Mouse (Mus musculus) stomach, postnatal 0 days (tissue): ENCODE measurements around the gene Synj2bp. TPM values are rescaled to one million over a fixed set of nuclear protein-coding genes. Genes with fewer than 3 reads are reported as not detected.
"Not testable (repeated sequence)": the region's sequence is repeated elsewhere in the genome, so short reads cannot be mapped to it uniquely, and the experiment has no call there.

Source experiments
- ATAC-seq: fragments of 200-750 bp; cut with Nextera tagmentation; 2 replicates; pipeline ENCODE4 v1.8.0; 2017; ENCODE audit not compliant: low FRiP score, low TSS enrichment
- DNase-seq: peaks from one replicate; pipeline ENCODE4 v3.0.0-alpha.2; 2016; ENCODE audit warnings: low spot score
- H3K27ac ChIP-seq: fragments of 300-500 bp; sonication (generic); replicated peaks from 2 replicates; pipeline ENCODE4 v1.5.1; 2014; ENCODE audit warnings: mild to moderate bottlenecking, control low read depth
- H3K27me3 ChIP-seq: fragments of 300-500 bp; sonication (generic); 2 replicates; pipeline ENCODE4 v1.6.1; 2014; ENCODE audit warnings: low read length; ENCODE audit not compliant: control insufficient read depth, insufficient read depth
- H3K36me3 ChIP-seq: fragments of 300-500 bp; sonication (generic); 2 replicates; pipeline ENCODE4 v1.6.1; 2014; ENCODE audit warnings: low read length, mixed read lengths; ENCODE audit not compliant: control insufficient read depth, insufficient read depth
- H3K4me1 ChIP-seq: fragments of 300-500 bp; sonication (generic); replicated peaks from 2 replicates; pipeline ENCODE4 v1.6.1; 2014; ENCODE audit warnings: antibody characterized with exemption; ENCODE audit not compliant: control insufficient read depth, insufficient read depth
- H3K4me2 ChIP-seq: fragments of 300-500 bp; sonication (generic); replicated peaks from 2 replicates; pipeline ENCODE4 v1.6.1; 2014; ENCODE audit warnings: low read depth, mild to moderate bottlenecking, control low read depth, moderate library complexity
- H3K4me3 ChIP-seq: fragments of 300-500 bp; sonication (generic); 2 replicates; pipeline ENCODE4 v1.5.1; 2014; ENCODE audit warnings: low read depth, low read length, control low read depth
- H3K9ac ChIP-seq: fragments of 300-500 bp; sonication (generic); 2 replicates; pipeline ENCODE4 v1.6.1; 2014; ENCODE audit warnings: mild to moderate bottlenecking, low read length, control low read depth, mixed read lengths
- H3K9me3 ChIP-seq: fragments of 300-500 bp; sonication (generic); 2 replicates; pipeline ENCODE4 v1.6.1; 2016; ENCODE audit warnings: low read length; ENCODE audit not compliant: control insufficient read depth
- CTCF ChIP-seq: IDR thresholded peaks from 2 replicates; pipeline ENCODE4 v1.5.1; 2016; ENCODE audit warnings: antibody characterized with exemption, low read depth, mild to moderate bottlenecking, moderate library complexity
- EP300 ChIP-seq: optimal IDR thresholded peaks from 2 replicates; pipeline ENCODE3; 2016; ENCODE audit warnings: antibody characterized with exemption
- WGBS: fragments of 180-500 bp; shearing (Covaris S2); extraction: QIAGEN DNeasy Blood & Tissue Kit; methylation state at CpG from one replicate; pipeline ENCODE4 v1.1.7; 2014; 5-methylcytosine and 5-hydroxymethylcytosine counted together
- polyA plus RNA-seq: library from polyadenylated mRNA; unstranded; fragments of >200 nt; fragmentation: Nextera tagmentation; extraction: Ambion mirVana; gene quantifications from 2 replicates; pipeline ENCODE4 v1.2.1, GENCODE M21; 2015

Synj2bp gene
- polyA plus RNA-seq, 1 experiment from 2014 or later, result 20.0 TPM

- Histone ChIP-seq H3K4me1 (no peaks in the 10 kb centered on the region), H3K27me3 (no peaks in the 10 kb centered on the region), H3K36me3 (no peaks in the 10 kb centered on the region), H3K4me2 (peak overlapping the region; percentile 72), H3K27ac (no peak overlapping the region; the same call in 1 of the 2 replicates), H3K9me3 (no peaks in the 10 kb centered on the region), H3K4me3 (peak overlapping the region; percentile 67), H3K9ac (peak overlapping the region; percentile 79)
- no peak for DNase-seq
- TF ChIP-seq EP300 (no peak), CTCF (no peak)
- 37% methylated on average over 4 of the region's 4 CpGs for WGBS
- peak; percentile 33; the same call in 1 of the 2 replicates for ATAC-seq
Observed at GRCm38 (mm10) chr12:81533029-81533419, 313 bp upstream of the Synj2bp start.

GRCm38 (mm10) chr12:81530587-81530986, 2.1 kb downstream of the Synj2bp start:
- not testable (repeated sequence) for H3K4me1 ChIP-seq, H3K4me3 ChIP-seq, H3K4me2 ChIP-seq, H3K9me3 ChIP-seq, H3K9ac ChIP-seq, H3K27me3 ChIP-seq, ATAC-seq, H3K36me3 ChIP-seq, H3K27ac ChIP-seq, DNase-seq
- peak; percentile 13; the same call in 1 of the 2 replicates for TF ChIP-seq CTCF
- 72% methylated on average over 8 of the region's 8 CpGs for WGBS

DNA sequence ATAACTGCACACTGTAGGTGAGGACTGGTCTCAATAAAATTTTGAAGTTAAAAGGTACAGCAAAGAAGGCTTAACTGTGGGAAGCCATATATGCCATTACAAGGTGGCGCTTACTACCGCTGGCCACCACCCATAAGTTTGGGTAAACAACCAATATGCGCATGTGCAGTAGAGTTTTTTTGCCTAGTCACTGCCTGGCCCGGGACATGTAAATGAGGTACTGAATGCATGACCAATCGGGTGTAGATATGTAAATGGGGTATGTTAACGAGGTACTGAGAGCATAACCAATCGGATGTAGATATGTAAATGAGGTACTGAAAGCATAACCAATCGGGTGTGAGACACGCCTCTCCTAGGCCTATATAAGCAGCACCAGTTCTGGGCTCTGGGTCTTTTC, 35.8 kb downstream of the Synj2bp start:
- not testable (repeated sequence) for H3K4me1 ChIP-seq, H3K4me3 ChIP-seq, H3K9me3 ChIP-seq, DNase-seq, H3K27ac ChIP-seq, ATAC-seq, H3K27me3 ChIP-seq, H3K4me2 ChIP-seq, H3K9ac ChIP-seq, H3K36me3 ChIP-seq
- WGBS, result 97% methylated on average over 9 of the region's 9 CpGs

GRCm38 (mm10) chr12:81490491-81490890, 42.2 kb downstream of the Synj2bp start:
- Histone ChIP-seq H3K9ac (no peak overlapping the region), H3K4me1 (no peaks in the 10 kb centered on the region), H3K27ac (no peak overlapping the region), H3K27me3 (no peaks in the 10 kb centered on the region), H3K4me3 (no peak overlapping the region), H3K36me3 (no peaks in the 10 kb centered on the region), H3K4me2 (no peak overlapping the region), H3K9me3 (no peaks in the 10 kb centered on the region)
- ATAC-seq (no peak), DNase-seq (no peak)
- 88% methylated on average over 5 of the region's 5 CpGs for WGBS
- TF ChIP-seq EP300 (no peak), CTCF (no peak)

DNA sequence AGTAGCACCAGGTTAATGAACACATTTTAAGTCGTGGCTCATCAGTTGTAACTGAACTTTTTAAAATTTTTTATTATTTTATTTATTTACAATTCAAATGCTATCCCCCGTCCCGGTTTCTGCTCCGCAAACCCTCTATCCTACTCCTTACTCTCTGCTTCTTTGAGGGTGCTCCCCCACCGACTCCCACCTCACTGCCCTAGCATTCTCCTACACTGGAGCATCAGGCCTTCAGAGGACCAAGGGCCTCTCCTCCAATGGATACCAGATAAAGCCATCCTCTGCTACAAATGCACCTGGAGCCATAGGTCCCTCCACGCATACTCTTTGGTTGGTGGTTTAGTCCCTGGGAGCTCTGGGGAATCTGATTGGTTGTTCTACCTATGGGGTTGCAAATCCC, 47.4 kb downstream of the Synj2bp start:
- 0 out of 2 replicates have a peak overlapping the region, but pooled peaks have one; percentile 78 for H3K9ac ChIP-seq
- TF ChIP-seq EP300 (no peak), CTCF (no peak)

GRCm38 (mm10) chr12:81484727-81485191, 48.0 kb downstream of the Synj2bp start, which contains the start of gene Cox16:
Gene Cox16 (minus strand): TSS chr12:81485127.
- H3K27me3 ChIP-seq, result no peaks in the 10 kb centered on the region
- H3K4me1 ChIP-seq, result no peaks in the 10 kb centered on the region
- TF ChIP-seq CTCF (no peak), EP300 (no peak)
- peak; percentile 97 for ATAC-seq
- peak; percentile 89 for DNase-seq
- H3K4me3 ChIP-seq, result peak within 1 kb of the TSS; percentile 69
- 0% methylated on average over 31 of the region's 31 CpGs for WGBS
- peak within 1 kb of the TSS; percentile 96 for H3K27ac ChIP-seq
- peak within 1 kb of the TSS; percentile 78 for H3K9ac ChIP-seq
- H3K9me3 ChIP-seq, result no peaks in the 10 kb centered on the region
- peak within 1 kb of the TSS; percentile 59 for H3K4me2 ChIP-seq
- H3K36me3 ChIP-seq, result no peaks in the 10 kb centered on the region

More for the DNA sequence above, 47.4 kb downstream of the Synj2bp start:
- Histone ChIP-seq H3K9me3 (no peaks in the 10 kb centered on the region), H3K36me3 (no peaks in the 10 kb centered on the region), H3K27ac (peak overlapping the region; percentile 96; the same call in 1 of the 2 replicates), H3K27me3 (no peaks in the 10 kb centered on the region), H3K4me2 (peak overlapping the region; percentile 59), H3K4me3 (peak overlapping the region; percentile 69), H3K4me1 (no peaks in the 10 kb centered on the region)
- ATAC-seq, result no peak
- 55% methylated on average over 6 of the region's 6 CpGs for WGBS
- DNase-seq, result no peak
